Mouse (Mus musculus) natural killer cell, adult 2 months (primary cell): ENCODE measurements around the gene Npy4r.

Experiments
- DNase-seq, 2 experiments: peaks; one replicate each; pipeline ENCODE4 v3.0.0; 2022; ENCODE audit warnings: low spot score in 2 of 2

The Npy4r gene

DNA sequence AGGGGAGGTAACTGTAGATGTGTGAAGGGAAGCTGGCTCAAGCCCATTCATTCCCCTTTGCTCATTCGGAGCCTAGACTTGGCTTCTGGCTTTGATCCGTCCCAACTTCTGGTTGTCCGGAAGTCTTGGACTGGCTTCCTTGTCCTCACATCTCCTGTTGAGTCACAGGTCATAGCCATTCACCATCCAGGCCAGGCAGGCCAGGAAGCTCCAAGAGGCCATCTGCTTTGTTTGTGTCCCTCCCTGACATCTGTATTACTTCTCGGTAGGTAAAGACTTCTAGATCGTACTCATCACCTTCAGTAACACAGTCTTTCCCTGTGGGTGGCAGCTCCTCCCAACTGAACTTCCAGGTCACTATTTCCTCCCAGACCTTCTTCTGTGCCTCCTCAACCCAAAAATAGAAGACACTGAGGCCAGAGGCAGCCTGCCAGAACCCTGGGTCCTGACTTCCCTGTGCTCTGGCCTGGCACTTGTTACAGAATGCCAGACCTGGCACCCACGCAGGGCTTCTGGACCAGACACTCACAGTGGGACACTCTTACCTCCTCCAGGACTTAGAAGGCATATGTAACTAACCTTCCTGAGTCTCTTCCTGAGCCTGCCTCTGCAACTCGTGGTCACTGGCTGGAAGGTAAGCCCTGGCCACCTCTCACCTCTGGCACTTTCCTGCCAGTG lies 33.1 kb downstream of the Npy4r start:
- no peak for DNase-seq

DNA sequence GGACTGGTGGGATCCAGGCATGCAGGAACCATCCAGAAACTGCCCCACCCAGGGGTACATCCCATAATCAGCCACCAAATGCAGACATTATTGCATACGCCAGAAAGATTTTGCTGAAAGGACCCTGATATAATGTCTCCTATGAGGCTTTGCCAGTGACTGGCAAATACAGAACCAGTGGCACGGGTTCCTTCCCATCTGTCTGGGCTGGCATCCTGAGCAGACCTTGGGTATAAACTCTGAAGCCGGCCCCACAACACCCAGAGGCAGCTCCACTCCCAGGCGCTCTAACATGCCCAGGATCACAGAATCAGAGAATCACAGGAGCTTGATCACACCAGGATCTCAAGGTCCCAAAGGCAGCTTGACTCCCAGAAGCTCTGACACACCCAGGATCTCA lies 38.0 kb downstream of the Npy4r start:
- DNase-seq: no peak

DNA sequence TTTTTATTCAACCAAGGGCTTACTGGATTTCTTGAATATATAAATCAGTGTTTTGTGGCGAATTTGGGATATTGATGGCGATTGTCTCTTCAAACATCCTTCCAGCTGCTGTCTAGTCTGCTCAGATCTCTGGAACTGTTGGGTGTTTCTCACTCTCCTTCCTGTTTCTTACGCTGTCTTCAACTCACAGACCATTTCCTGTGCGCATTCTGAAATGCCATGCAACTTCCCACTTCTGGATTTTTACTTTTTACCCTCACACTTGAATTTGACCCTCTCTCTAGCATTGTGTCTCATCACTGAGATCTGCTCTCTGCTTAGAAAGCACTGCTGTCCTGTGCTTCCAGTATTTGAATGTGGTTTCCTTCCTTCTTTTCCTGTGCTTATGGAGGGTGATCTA lies 44.7 kb downstream of the Npy4r start:
- DNase-seq: no peak

DNA sequence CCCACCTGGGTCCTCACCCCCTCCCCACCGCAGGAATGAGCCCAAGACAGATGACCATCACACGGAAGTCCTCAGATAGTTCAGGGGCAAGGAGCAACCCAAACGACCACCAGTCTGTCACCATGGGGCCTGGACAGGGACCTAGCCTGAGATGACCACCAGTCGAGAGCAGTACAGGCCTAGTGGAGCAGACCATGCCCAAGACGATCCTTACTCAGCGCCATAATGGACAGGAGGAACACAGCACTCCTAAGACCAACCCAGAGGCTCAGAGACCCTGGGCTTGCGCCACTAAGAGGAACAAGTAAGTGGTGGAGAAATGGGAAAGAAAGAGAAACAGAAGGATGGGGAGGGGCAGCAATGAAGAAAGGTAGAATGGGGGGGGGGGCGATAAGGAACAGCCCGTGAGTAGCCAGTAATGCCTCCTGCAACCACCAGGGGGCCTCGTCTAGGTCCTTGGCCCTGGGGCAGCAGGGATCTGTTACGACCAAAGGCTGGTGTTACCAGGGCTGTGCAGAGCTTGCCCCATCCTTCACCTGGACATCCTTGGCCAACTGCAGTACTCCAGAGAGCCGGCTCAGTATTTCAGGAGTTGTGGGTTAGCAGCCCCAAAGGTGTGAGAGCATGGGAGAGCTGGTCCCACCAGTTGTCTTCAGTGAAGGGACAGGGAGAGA lies 45.8 kb downstream of the Npy4r start:
- peak; percentile 12 to 21 for DNase-seq

DNA sequence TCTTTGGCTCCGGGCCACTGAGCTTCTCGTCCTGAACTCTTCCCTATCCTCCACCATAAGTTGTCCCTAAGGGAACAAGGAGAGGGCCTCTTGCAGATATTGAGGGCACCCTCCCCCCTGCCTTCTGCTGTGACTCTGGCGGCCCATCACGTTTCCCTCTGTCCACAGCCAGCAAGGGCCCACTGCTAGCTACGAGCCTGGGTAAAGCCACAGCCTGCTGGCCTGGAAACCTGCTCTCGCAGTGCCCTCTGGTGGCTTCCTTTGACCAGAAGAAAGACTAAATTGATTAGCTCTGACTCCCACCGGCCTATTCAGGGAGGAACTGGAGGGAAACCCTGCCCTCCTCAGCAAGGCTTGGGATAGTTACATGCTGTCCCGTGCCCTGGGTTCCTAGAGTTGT lies 47.4 kb downstream of the Npy4r start:
- DNase-seq: peak; percentile 22 to 43

DNA sequence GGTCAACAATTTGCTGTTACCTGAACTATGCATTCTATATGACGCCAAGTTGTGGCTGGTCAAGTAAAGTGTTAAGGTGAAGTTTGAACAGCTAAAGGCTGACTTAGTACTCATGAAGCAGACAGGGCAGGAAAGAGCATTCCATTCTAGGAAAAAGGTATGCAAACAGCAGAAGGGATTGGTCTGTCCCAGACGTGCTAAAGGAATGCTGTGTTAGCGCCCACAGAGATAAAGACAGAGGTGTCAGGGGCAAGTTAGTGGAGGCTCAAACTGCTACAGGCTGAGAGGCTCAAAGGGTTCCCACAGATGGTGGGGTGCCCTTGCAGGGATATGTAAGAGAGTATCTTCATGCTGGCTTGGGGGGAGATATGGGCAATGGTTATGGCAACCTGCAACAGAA lies 48.4 kb downstream of the Npy4r start:
- no peak for DNase-seq

DNA sequence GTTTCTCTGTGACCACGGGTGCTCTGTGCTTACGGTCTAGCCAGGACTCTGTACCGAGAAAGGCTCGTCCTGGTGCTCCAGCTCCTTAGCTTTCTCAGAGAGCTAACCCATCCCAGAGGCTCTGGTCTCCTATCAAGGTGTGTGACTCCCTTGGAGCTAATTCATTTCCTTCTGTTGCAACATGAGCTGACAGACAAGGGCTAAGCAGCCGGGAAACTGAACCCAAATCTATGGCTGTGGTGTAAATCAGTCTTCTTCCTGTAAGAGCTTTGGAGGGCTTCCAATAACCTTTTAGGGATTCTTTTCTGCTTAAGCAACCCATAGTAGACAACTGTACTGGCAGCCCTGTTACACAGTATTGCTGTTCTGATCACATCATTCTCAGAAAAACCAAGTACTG lies 49.7 kb downstream of the Npy4r start, which contains the start of gene A630023A22Rik:
Gene A630023A22Rik (minus strand): TSS at position 154 of the 400 bp plus-strand sequence.
- DNase-seq: no peak

DNA sequence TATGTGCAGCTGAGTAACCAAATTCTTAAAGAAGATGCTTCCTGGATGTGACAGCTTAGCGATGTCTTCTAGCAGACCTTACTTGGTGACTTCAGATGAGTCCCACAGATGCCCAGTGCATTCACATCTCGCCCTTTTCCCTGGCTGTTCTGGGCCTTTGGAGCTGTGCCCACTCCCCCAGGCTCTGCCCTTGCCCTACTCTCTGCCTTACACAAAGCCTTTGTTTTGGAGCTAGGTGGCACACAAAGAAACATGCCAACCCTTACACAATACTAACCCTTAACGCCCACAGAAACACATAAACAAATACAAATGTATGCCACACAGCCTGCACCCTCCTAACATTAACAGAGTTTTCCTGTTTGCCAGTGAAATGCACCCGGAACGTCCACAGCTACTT lies 56.1 kb downstream of the Npy4r start:
- DNase-seq: no peak
